ENCODE assay signal across 8 mouse cellular contexts in genomic region chr5:30915456-30915855, GRCm38 (mm10). TPM values are rescaled to one million over a fixed set of nuclear protein-coding genes. Genes with fewer than 3 reads are reported as not detected.
A peak's percentile ranks its signal among the peaks of the same experiment; 100 is the strongest.
DNase-seq lines count a peak whose midpoint lies in the region; ATAC-seq lines count a peak whose summit lies in the region.

No protein-coding gene starts in this region.

- H3K4me3 ChIP-seq in kidney, embryonic 16.5 days (ENCODE audit: low read length) = peak overlapping the region; percentile 52
- no peak overlapping the region for H3K4me3 ChIP-seq in forebrain, embryonic 16.5 days (replicated peaks; ENCODE audit: low read length)
- H3K4me3 ChIP-seq in liver, embryonic 11.5 days (ENCODE audit: low read depth, low read length) = peak overlapping the region; percentile 65
- peak overlapping the region; percentile 53 for H3K4me3 ChIP-seq in stomach, embryonic 15.5 days (replicated peaks)

- peak; percentile 0 for ATAC-seq in kidney, embryonic 16.5 days (ENCODE audit: low FRiP score, low TSS enrichment)
- peak; percentile 23 for ATAC-seq in forebrain, embryonic 16.5 days
- ATAC-seq in liver, embryonic 11.5 days (replicated peaks; ENCODE audit: low FRiP score) = peak; percentile 8; the same call in 1 of the 2 replicates
- no peak for ATAC-seq in stomach, embryonic 15.5 days (ENCODE audit: insufficient read depth, low FRiP score, low read depth)

- peak overlapping the region; percentile 90 for H3K27ac ChIP-seq in kidney, embryonic 16.5 days (ENCODE audit: low read length)
- H3K27ac ChIP-seq in forebrain, embryonic 16.5 days (ENCODE audit: low read length) = no peak overlapping the region
- H3K27ac ChIP-seq in liver, embryonic 11.5 days (ENCODE audit: low read depth, low read length) = peak overlapping the region; percentile 84; the same call in 1 of the 2 replicates
- H3K27ac ChIP-seq in stomach, embryonic 15.5 days = peak overlapping the region; percentile 95

- 42% methylated on average over 9 of the region's 9 CpGs for WGBS in kidney, embryonic 16.5 days
- 69% methylated on average over 9 of the region's 9 CpGs for WGBS in forebrain, embryonic 16.5 days
- 40% methylated on average over 9 of the region's 9 CpGs for WGBS in liver, embryonic 11.5 days
- WGBS in stomach, embryonic 15.5 days = 43% methylated on average over 9 of the region's 9 CpGs

- DNase-seq in kidney, postnatal 10 days = no peak
- no peak for DNase-seq in liver, embryonic 11.5 days (ENCODE audit: low spot score)
- no peak for DNase-seq in urinary bladder, postnatal 25 days (ENCODE audit: low spot score)
- DNase-seq in layer of hippocampus, postnatal 10 days (ENCODE audit: low spot score in 2 of 2) = no peak
- DNase-seq in adrenal gland, postnatal 36 days = no peak

- no peaks in the 10 kb centered on the region for H3K27me3 ChIP-seq in kidney, embryonic 16.5 days (ENCODE audit: insufficient read depth, low read length)
- no peaks in the 10 kb centered on the region for H3K27me3 ChIP-seq in forebrain, embryonic 16.5 days (replicated peaks; ENCODE audit: control insufficient read depth, insufficient read depth, low read length)
- no peaks in the 10 kb centered on the region for H3K27me3 ChIP-seq in liver, embryonic 11.5 days (replicated peaks; ENCODE audit: control insufficient read depth, insufficient read depth, low read length)
- no peaks in the 10 kb centered on the region for H3K27me3 ChIP-seq in stomach, embryonic 15.5 days (replicated peaks)

- H3K9ac ChIP-seq in kidney, embryonic 16.5 days (replicated peaks; ENCODE audit: low read length) = peak overlapping the region; percentile 64
- H3K9ac ChIP-seq in forebrain, embryonic 16.5 days (replicated peaks; ENCODE audit: low read depth, low read length) = no peak overlapping the region
- peak overlapping the region; percentile 73 for H3K9ac ChIP-seq in liver, embryonic 11.5 days (ENCODE audit: low read depth, low read length)
- peak overlapping the region; percentile 61 for H3K9ac ChIP-seq in stomach, embryonic 15.5 days

- H3K9me3 ChIP-seq in kidney, embryonic 16.5 days (ENCODE audit: low read length) = no peaks in the 10 kb centered on the region
- H3K9me3 ChIP-seq in forebrain, embryonic 16.5 days (ENCODE audit: control insufficient read depth, low read length) = no peaks in the 10 kb centered on the region
- H3K9me3 ChIP-seq in liver, embryonic 11.5 days (ENCODE audit: control insufficient read depth, low read length) = no peaks in the 10 kb centered on the region
- no peaks in the 10 kb centered on the region for H3K9me3 ChIP-seq in stomach, embryonic 15.5 days

- peak overlapping the region; percentile 72 for H3K4me2 ChIP-seq in kidney, embryonic 16.5 days (replicated peaks; ENCODE audit: low read depth, low read length)
- no peak overlapping the region for H3K4me2 ChIP-seq in forebrain, embryonic 16.5 days (ENCODE audit: low read length)
- H3K4me2 ChIP-seq in liver, embryonic 11.5 days = peak overlapping the region; percentile 67
- H3K4me2 ChIP-seq in stomach, embryonic 15.5 days = peak overlapping the region; percentile 81

- peaks cover 29% of the 10 kb centered on the region for H3K36me3 ChIP-seq in kidney, embryonic 16.5 days (ENCODE audit: insufficient read depth, low read length)
- H3K36me3 ChIP-seq in forebrain, embryonic 16.5 days (ENCODE audit: control insufficient read depth, insufficient read depth) = no peaks in the 10 kb centered on the region
- peaks cover 23% of the 10 kb centered on the region for H3K36me3 ChIP-seq in liver, embryonic 11.5 days (ENCODE audit: control insufficient read depth, insufficient read depth, low read length)
- peaks cover 31% of the 10 kb centered on the region for H3K36me3 ChIP-seq in stomach, embryonic 15.5 days

- peaks cover 50% of the 10 kb centered on the region for H3K4me1 ChIP-seq in kidney, embryonic 16.5 days (ENCODE audit: insufficient read depth, low read length)
- peaks cover 13% of the 10 kb centered on the region for H3K4me1 ChIP-seq in forebrain, embryonic 16.5 days (replicated peaks; ENCODE audit: control insufficient read depth, insufficient read depth, low read length)
- H3K4me1 ChIP-seq in liver, embryonic 11.5 days (replicated peaks; ENCODE audit: control insufficient read depth, insufficient read depth, low read length) = peaks cover 57% of the 10 kb centered on the region
- peaks cover 64% of the 10 kb centered on the region for H3K4me1 ChIP-seq in stomach, embryonic 15.5 days

RNA-seq across cellular contexts. Expression of gene Emilin1, which starts 2.3 kb away (rescaled TPM):
- polyA plus RNA-seq in kidney, embryonic 16.5 days (2015; fragmentation: Nextera tagmentation; extraction: Ambion mirVana) = 335 and 366 TPM in 2 replicates
- polyA plus RNA-seq in forebrain, embryonic 16.5 days (2015; fragmentation: Nextera tagmentation; extraction: Ambion mirVana) = 13.5 and 20.5 TPM in 2 replicates
- polyA plus RNA-seq in liver, embryonic 11.5 days (2014; fragmentation: Nextera tagmentation; extraction: Ambion mirVana) = 89.5 and 95.1 TPM in 2 replicates
- polyA plus RNA-seq in stomach, embryonic 15.5 days (2015; fragmentation: Nextera tagmentation; extraction: Ambion mirVana) = 252 and 255 TPM in 2 replicates
- total RNA-seq in layer of hippocampus, postnatal 10 days (2021) = 1 to 10 TPM; 5.7 to 6.5 TPM
- 10 to 100 TPM; 49.8 to 56.0 TPM for total RNA-seq in adrenal gland, postnatal 36 days (2021)

RNA-seq across cellular contexts. Expression of gene Khk, which starts 5.8 kb away (rescaled TPM):
- 38.8 and 41.4 TPM in 2 replicates for polyA plus RNA-seq in kidney, embryonic 16.5 days (2015; fragmentation: Nextera tagmentation; extraction: Ambion mirVana)
- polyA plus RNA-seq in forebrain, embryonic 16.5 days (2015; fragmentation: Nextera tagmentation; extraction: Ambion mirVana) = 6.3 and 7.7 TPM in 2 replicates
- polyA plus RNA-seq in liver, embryonic 11.5 days (2014; fragmentation: Nextera tagmentation; extraction: Ambion mirVana) = 58.6 and 60.2 TPM in 2 replicates
- 21.0 and 25.5 TPM in 2 replicates for polyA plus RNA-seq in stomach, embryonic 15.5 days (2015; fragmentation: Nextera tagmentation; extraction: Ambion mirVana)
- 10 to 100 TPM in 1 of 2 experiments, 1 to 10 TPM in 1; 8.0 to 12.7 TPM for total RNA-seq in layer of hippocampus, postnatal 10 days (2021)
- 10 to 100 TPM; 37.5 to 64.9 TPM for total RNA-seq in adrenal gland, postnatal 36 days (2021)

RNA-seq across cellular contexts. Expression of gene Ost4, which starts 7.9 kb away (rescaled TPM):
- polyA plus RNA-seq in kidney, embryonic 16.5 days (2015; fragmentation: Nextera tagmentation; extraction: Ambion mirVana) = 457 and 467 TPM in 2 replicates
- 216 and 217 TPM in 2 replicates for polyA plus RNA-seq in forebrain, embryonic 16.5 days (2015; fragmentation: Nextera tagmentation; extraction: Ambion mirVana)
- 467 and 501 TPM in 2 replicates for polyA plus RNA-seq in liver, embryonic 11.5 days (2014; fragmentation: Nextera tagmentation; extraction: Ambion mirVana)
- 443 and 450 TPM in 2 replicates for polyA plus RNA-seq in stomach, embryonic 15.5 days (2015; fragmentation: Nextera tagmentation; extraction: Ambion mirVana)
- 10 to 100 TPM; 91.7 to 98.2 TPM for total RNA-seq in layer of hippocampus, postnatal 10 days (2021)
- 100 to 1,000 TPM; 211 to 228 TPM for total RNA-seq in adrenal gland, postnatal 36 days (2021)

RNA-seq across cellular contexts. Expression of gene Agbl5, which starts 27.0 kb away (rescaled TPM):
- 23.9 and 27.1 TPM in 2 replicates for polyA plus RNA-seq in kidney, embryonic 16.5 days (2015; fragmentation: Nextera tagmentation; extraction: Ambion mirVana)
- polyA plus RNA-seq in forebrain, embryonic 16.5 days (2015; fragmentation: Nextera tagmentation; extraction: Ambion mirVana) = 22.7 and 23.3 TPM in 2 replicates
- 12.4 and 14.4 TPM in 2 replicates for polyA plus RNA-seq in liver, embryonic 11.5 days (2014; fragmentation: Nextera tagmentation; extraction: Ambion mirVana)
- 15.9 and 23.1 TPM in 2 replicates for polyA plus RNA-seq in stomach, embryonic 15.5 days (2015; fragmentation: Nextera tagmentation; extraction: Ambion mirVana)
- 10 to 100 TPM; 23.0 to 25.6 TPM for total RNA-seq in layer of hippocampus, postnatal 10 days (2021)
- total RNA-seq in adrenal gland, postnatal 36 days (2021) = 10 to 100 TPM in 1 of 2 experiments, 1 to 10 TPM in 1; 6.6 to 12.2 TPM

RNA-seq across cellular contexts. Expression of gene Cgref1, which starts 29.9 kb away (rescaled TPM):
- polyA plus RNA-seq in kidney, embryonic 16.5 days (2015; fragmentation: Nextera tagmentation; extraction: Ambion mirVana) = 17.9 and 20.3 TPM in 2 replicates
- 15.8 and 29.0 TPM in 2 replicates for polyA plus RNA-seq in forebrain, embryonic 16.5 days (2015; fragmentation: Nextera tagmentation; extraction: Ambion mirVana)
- 5.4 and 8.2 TPM in 2 replicates for polyA plus RNA-seq in liver, embryonic 11.5 days (2014; fragmentation: Nextera tagmentation; extraction: Ambion mirVana)
- 11.7 and 14.8 TPM in 2 replicates for polyA plus RNA-seq in stomach, embryonic 15.5 days (2015; fragmentation: Nextera tagmentation; extraction: Ambion mirVana)
- total RNA-seq in layer of hippocampus, postnatal 10 days (2021) = 10 to 100 TPM; 39.6 to 43.0 TPM
- total RNA-seq in adrenal gland, postnatal 36 days (2021) = 1 to 10 TPM in 1 of 2 experiments, under 1 TPM in 1; 0.89 to 1.3 TPM
